Mouse (Mus musculus) T-helper 1 cell (primary cell): Measurements from ENCODE around the gene Klc1.

Experiments
- in situ Hi-C: fragments of 300-600 bp; cut with MboI, MseI; formaldehyde crosslinking; loops from one replicate; pipeline ENCODE4 v1.15.1; 2025; ENCODE audit warnings: high pct_unique_total_duplicates

Gene Klc1

GRCm38 (mm10) chr12:111848300-111848798 lies 89.7 kb downstream of the Klc1 start:
- in situ Hi-C loops: no loop called here

GRCm38 (mm10) chr12:111851235-111851634 lies 92.6 kb downstream of the Klc1 start:
- in situ Hi-C loops: no loop called here

- in situ Hi-C loops: no loop called here
These were observed 93.1 kb downstream of the Klc1 start for GRCm38 (mm10) chr12:111851745-111852144.

- in situ Hi-C loops: no loop called here
These were observed 94.4 kb downstream of the Klc1 start for GRCm38 (mm10) chr12:111853011-111853436.

- in situ Hi-C loops: no loop called here
These were observed 94.9 kb downstream of the Klc1 start for GRCm38 (mm10) chr12:111853546-111853945.

GRCm38 (mm10) chr12:111855448-111855847 lies 96.8 kb downstream of the Klc1 start:
- in situ Hi-C loops: no loop called here
